Mouse (Mus musculus) brain, embryonic 14.5 days (tissue): ENCODE results near the gene Adarb2.

Source experiments
- CTCF ChIP-seq: fragments of 200-500 bp; IDR thresholded peaks from 2 replicates; pipeline ENCODE4 v1.5.1; 2012; ENCODE audit warnings: inconsistent platforms, mild to moderate bottlenecking, moderate library complexity, borderline replicate concordance; ENCODE audit not compliant: insufficient read depth, insufficient read length; ENCODE audit errors: extremely low read depth
- POLR2A ChIP-seq: fragments of 200-500 bp; IDR thresholded peaks from 2 replicates; pipeline ENCODE4 v1.6.1; 2012; ENCODE audit warnings: mild to moderate bottlenecking, inconsistent platforms, borderline replicate concordance; ENCODE audit not compliant: poor library complexity, insufficient read depth, insufficient read length, severe bottlenecking; ENCODE audit errors: extremely low read depth

DNA sequence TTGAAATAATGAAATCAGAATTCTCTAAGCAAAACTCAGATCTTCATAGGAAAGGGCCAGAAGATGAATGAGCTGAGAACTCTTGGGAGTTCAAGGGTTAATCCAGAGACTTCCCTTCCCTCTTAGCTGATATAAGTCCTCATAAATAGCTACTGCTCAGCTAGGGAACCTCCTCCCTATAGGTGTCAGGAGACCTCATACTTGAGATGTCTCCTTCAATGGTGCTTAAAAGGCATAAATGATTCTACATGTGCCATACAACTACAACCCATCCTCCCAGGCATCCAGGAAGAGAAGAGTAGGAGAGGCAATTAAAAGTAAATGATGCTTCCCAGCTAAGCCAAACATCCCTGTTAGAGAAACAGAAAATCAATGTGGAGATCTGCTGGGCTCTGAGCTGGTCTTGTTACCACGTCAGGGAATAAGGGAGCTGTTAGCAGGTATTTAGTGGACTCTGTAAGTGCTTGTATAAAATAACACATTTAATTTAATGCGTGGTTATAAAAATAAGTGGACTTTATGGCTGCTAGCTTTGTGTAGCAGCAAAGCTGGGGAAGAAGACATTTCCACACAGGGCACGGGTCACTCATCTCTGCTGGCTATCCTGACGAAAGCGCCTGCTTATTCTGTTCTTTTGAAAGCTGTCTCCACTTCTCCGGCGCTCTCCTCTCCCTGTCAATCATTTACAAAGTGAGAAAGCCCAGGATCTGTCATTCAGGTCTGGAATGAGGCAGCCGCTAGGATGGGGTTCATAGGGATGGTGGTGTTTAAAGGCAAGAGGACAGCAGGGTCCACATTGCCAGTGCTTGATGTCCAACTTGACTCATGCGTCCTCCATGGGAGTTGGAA, 331.8 kb downstream of the Adarb2 start:
- TF ChIP-seq CTCF (no peak), POLR2A (no peak)
